Mouse (Mus musculus) C2C12 (cell line): ENCODE data around the gene Dusp13. TPM values are rescaled to one million over a fixed set of nuclear protein-coding genes. Genes with fewer than 3 reads are reported as not detected.

Source experiments
- H3K27me3 ChIP-seq: one replicate; pipeline ENCODE4 v1.6.1; 2011; ENCODE audit not compliant: control insufficient read depth, insufficient read depth, insufficient read length
- H3K36me3 ChIP-seq: one replicate; pipeline ENCODE4 v1.6.1; 2011; ENCODE audit not compliant: control insufficient read depth, insufficient read depth
- H3K4me3 ChIP-seq: one replicate; pipeline ENCODE4 v1.5.1; 2011; ENCODE audit warnings: mild to moderate bottlenecking, control low read depth; ENCODE audit not compliant: poor library complexity, insufficient read depth, severe bottlenecking
- H3K79me2 ChIP-seq: one replicate; pipeline ENCODE4 v1.6.1; 2011; ENCODE audit not compliant: control insufficient read depth, insufficient read depth
- H3K79me3 ChIP-seq: one replicate; pipeline ENCODE4 v1.6.1; 2011; ENCODE audit warnings: low read depth, control low read depth
- H3ac ChIP-seq: one replicate; pipeline ENCODE3; 2011; ENCODE audit warnings: low read depth; ENCODE audit not compliant: control insufficient read depth, insufficient read length
- CEBPB ChIP-seq: IDR thresholded peaks from one replicate; pipeline ENCODE4 v1.6.1; 2011; ENCODE audit warnings: low read depth, mild to moderate bottlenecking, control low read depth, moderate library complexity
- CTCF ChIP-seq: IDR thresholded peaks from one replicate; pipeline ENCODE4 v1.5.1; 2011; ENCODE audit not compliant: control insufficient read depth, insufficient read depth, insufficient read length
- FOSL1 ChIP-seq: IDR thresholded peaks from one replicate; pipeline ENCODE4 v1.8.0; 2011; ENCODE audit warnings: mild to moderate bottlenecking, low read length; ENCODE audit not compliant: poor library complexity, insufficient read depth, severe bottlenecking
- MAX ChIP-seq: IDR thresholded peaks from one replicate; pipeline ENCODE4 v1.6.1; 2011; ENCODE audit warnings: mild to moderate bottlenecking, control low read depth
- MYOD1 ChIP-seq: IDR thresholded peaks from one replicate; pipeline ENCODE4 v1.6.1; 2011; ENCODE audit warnings: low read depth; ENCODE audit not compliant: control insufficient read depth, insufficient read length
- MYOG ChIP-seq: IDR thresholded peaks from one replicate; pipeline ENCODE4 v1.6.1; 2011; ENCODE audit not compliant: control insufficient read depth, insufficient read length; ENCODE audit errors: extremely low read depth
- USF1 ChIP-seq: IDR thresholded peaks from one replicate; pipeline ENCODE4 v1.6.1; 2011; ENCODE audit warnings: low read depth, mild to moderate bottlenecking, control low read depth, moderate library complexity
- polyA plus RNA-seq: library from polyadenylated mRNA; unstranded; fragments of >200 nt; fragmentation: generic; extraction: Trizol; gene quantifications from one replicate; pipeline ENCODE4 v1.2.1, GENCODE M21; 2012; ENCODE audit warnings: missing spikeins

Dusp13 gene
- polyA plus RNA-seq, 1 experiment = 2.7 TPM

- no peak overlapping the region for H3K4me3 ChIP-seq
- no peak for TF ChIP-seq FOSL1
- TF ChIP-seq MYOG = no peak
- TF ChIP-seq CEBPB = no peak
- no peak for TF ChIP-seq MAX
- TF ChIP-seq MYOD1 = no peak
- no peak for TF ChIP-seq USF1
- no peak for TF ChIP-seq CTCF
- H3K79me2 ChIP-seq = no peaks in the 10 kb centered on the region
- peaks cover 41% of the 10 kb centered on the region for H3K36me3 ChIP-seq
- no peak overlapping the region for H3ac ChIP-seq
- H3K27me3 ChIP-seq = no peaks in the 10 kb centered on the region
- no peaks in the 10 kb centered on the region for H3K79me3 ChIP-seq
Observed at GRCm38 (mm10) chr14:21787374-21787773, 36.4 kb upstream of the Dusp13 start.

- Histone ChIP-seq H3K36me3 (peaks cover 41% of the 10 kb centered on the region), H3K79me2 (no peaks in the 10 kb centered on the region), H3K27me3 (no peaks in the 10 kb centered on the region), H3K79me3 (no peaks in the 10 kb centered on the region), H3K4me3 (no peak overlapping the region), H3ac (no peak overlapping the region)
- TF ChIP-seq CEBPB (no peak), FOSL1 (no peak), MYOG (no peak), CTCF (no peak), MYOD1 (no peak), MAX (no peak), USF1 (no peak)
Observed at GRCm38 (mm10) chr14:21786500-21786899, 35.5 kb upstream of the Dusp13 start.

- H3K79me3 ChIP-seq = peaks cover 17% of the 10 kb centered on the region
- H3ac ChIP-seq = no peak overlapping the region
- H3K27me3 ChIP-seq = no peaks in the 10 kb centered on the region
- H3K4me3 ChIP-seq = no peak overlapping the region
- H3K36me3 ChIP-seq = peaks cover 42% of the 10 kb centered on the region
- TF ChIP-seq CTCF = no peak
- TF ChIP-seq MYOD1 = no peak
- TF ChIP-seq FOSL1 = no peak
- no peak for TF ChIP-seq MAX
- no peak for TF ChIP-seq MYOG
- no peak for TF ChIP-seq CEBPB
- TF ChIP-seq USF1 = no peak
- H3K79me2 ChIP-seq = peaks cover 27% of the 10 kb centered on the region
Observed at GRCm38 (mm10) chr14:21776201-21776600, 25.2 kb upstream of the Dusp13 start.

DNA sequence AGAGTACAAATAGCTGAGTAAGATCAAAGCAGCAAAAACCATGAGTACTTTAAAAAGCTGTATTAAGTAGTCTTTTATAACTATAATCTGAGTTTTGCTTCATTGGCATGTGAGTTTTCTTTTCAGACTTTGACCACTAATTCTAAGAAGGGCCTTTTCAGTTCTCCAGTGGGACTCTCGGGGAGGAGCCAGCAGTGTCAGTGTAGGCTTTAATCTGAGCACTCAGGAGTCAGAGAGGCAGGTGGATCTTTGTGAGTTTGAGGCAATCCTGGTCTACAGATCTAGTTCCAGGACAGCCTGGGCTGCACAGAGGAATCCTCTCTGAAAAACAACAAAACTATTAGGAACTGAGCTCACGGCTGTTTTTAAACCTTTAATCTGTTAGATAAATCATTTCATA, 23.0 kb upstream of the Dusp13 start:
- H3K79me2 ChIP-seq = peaks cover 45% of the 10 kb centered on the region
- peaks cover 27% of the 10 kb centered on the region for H3K36me3 ChIP-seq
- no peaks in the 10 kb centered on the region for H3K27me3 ChIP-seq
- H3K79me3 ChIP-seq = peaks cover 22% of the 10 kb centered on the region
- TF ChIP-seq FOSL1 (no peak), MAX (no peak), MYOG (no peak), MYOD1 (no peak), CEBPB (no peak), USF1 (no peak), CTCF (no peak)
- no peak overlapping the region for H3K4me3 ChIP-seq
- no peak overlapping the region for H3ac ChIP-seq

- TF ChIP-seq MAX (no peak), USF1 (no peak), CTCF (no peak), CEBPB (no peak), MYOD1 (no peak), FOSL1 (no peak)
- Histone ChIP-seq H3K27me3 (no peaks in the 10 kb centered on the region), H3K79me2 (peaks cover 51% of the 10 kb centered on the region), H3ac (no peak overlapping the region), H3K79me3 (peaks cover 19% of the 10 kb centered on the region), H3K36me3 (peaks cover 18% of the 10 kb centered on the region), H3K4me3 (no peak overlapping the region)
Observed at GRCm38 (mm10) chr14:21772506-21773281, 21.7 kb upstream of the Dusp13 start.
